Mouse (Mus musculus) spleen, postnatal 4 days (tissue): ENCODE measurements around the gene Parvg.

Experiments
- DNase-seq, 2 experiments: peaks; one replicate each; pipeline ENCODE4 v3.0.0; 2022; ENCODE audit warnings: low spot score in 2 of 2

Gene Parvg

GRCm38 (mm10) chr15:84305333-84305732 lies 18.5 kb upstream of the Parvg start:
- DNase-seq = no peak

GRCm38 (mm10) chr15:84310271-84310670 lies 13.6 kb upstream of the Parvg start:
- DNase-seq = no peak

- no peak for DNase-seq
Measured at GRCm38 (mm10) chr15:84311295-84312085, 12.3 kb upstream of the Parvg start.

- DNase-seq = peak in 1 of 2 experiments; percentile 65
Measured at GRCm38 (mm10) chr15:84312878-84313565, 10.8 kb upstream of the Parvg start.

GRCm38 (mm10) chr15:84313566-84313878 lies 10.3 kb upstream of the Parvg start:
- peak; percentile 65 to 82 for DNase-seq

- DNase-seq = no peak
Measured at GRCm38 (mm10) chr15:84314420-84315080, 9.3 kb upstream of the Parvg start.

GRCm38 (mm10) chr15:84315276-84316046 lies 8.4 kb upstream of the Parvg start:
- peak in 1 of 2 experiments; percentile 42 for DNase-seq

GRCm38 (mm10) chr15:84319393-84319792 lies 4.4 kb upstream of the Parvg start:
- DNase-seq = no peak

- DNase-seq = peak in 1 of 2 experiments; percentile 27
Measured at GRCm38 (mm10) chr15:84321544-84322174, 2.2 kb upstream of the Parvg start.

- DNase-seq = peak in 1 of 2 experiments; percentile 33
Measured at GRCm38 (mm10) chr15:84324870-84325553, 1.2 kb downstream of the Parvg start.

GRCm38 (mm10) chr15:84325736-84326135 lies 1.9 kb downstream of the Parvg start:
- no peak for DNase-seq

- DNase-seq = no peak
Measured at GRCm38 (mm10) chr15:84328870-84329269, 5.0 kb downstream of the Parvg start.

GRCm38 (mm10) chr15:84329940-84330339 lies 6.1 kb downstream of the Parvg start:
- no peak for DNase-seq

- DNase-seq = no peak
Measured at GRCm38 (mm10) chr15:84331066-84331612, 7.3 kb downstream of the Parvg start.

- no peak for DNase-seq
Measured at GRCm38 (mm10) chr15:84336281-84336817, 12.5 kb downstream of the Parvg start.

- no peak for DNase-seq
Measured at GRCm38 (mm10) chr15:84337599-84337998, 13.8 kb downstream of the Parvg start.

GRCm38 (mm10) chr15:84340926-84341325 lies 17.1 kb downstream of the Parvg start:
- no peak for DNase-seq

- DNase-seq = no peak
Measured at GRCm38 (mm10) chr15:84348769-84349168, 24.9 kb downstream of the Parvg start.

- DNase-seq = no peak
Measured at GRCm38 (mm10) chr15:84349915-84350738, 26.3 kb downstream of the Parvg start.
